Mouse (Mus musculus) small intestine, adult 10 weeks (tissue): Measurements from ENCODE around the gene Slco6d1. TPM values are rescaled to one million over a fixed set of nuclear protein-coding genes. Genes with fewer than 3 reads are reported as not detected.

Experiments used
- polyA plus RNA-seq: library from polyadenylated mRNA; stranded (reverse); fragments of 350-450 nt; fragmentation: Illumina TruSeq; extraction: RNeasy Lipid Tissue Mini Kit (QIAGEN cat#74804); gene quantifications from one replicate; pipeline ENCODE4 v1.2.3, GENCODE M21; 2014; ENCODE audit warnings: low replicate concordance

Slco6d1 gene
- not detected for polyA plus RNA-seq

GRCm38 (mm10) chr1:98420824-98421223 lies at the start of gene Slco6d1:
Slco6d1 (plus strand) TSS chr1:98421124.

